Mouse (Mus musculus) retina, embryonic 14.5 days (tissue): ENCODE measurements around the gene 4930522H14Rik.
A peak's percentile ranks its signal among the peaks of the same experiment; 100 is the strongest.

Experiments
- DNase-seq: peaks from one replicate; pipeline ENCODE4 v3.0.0-alpha.2; 2015; ENCODE audit warnings: low spot score

Gene 4930522H14Rik

DNA sequence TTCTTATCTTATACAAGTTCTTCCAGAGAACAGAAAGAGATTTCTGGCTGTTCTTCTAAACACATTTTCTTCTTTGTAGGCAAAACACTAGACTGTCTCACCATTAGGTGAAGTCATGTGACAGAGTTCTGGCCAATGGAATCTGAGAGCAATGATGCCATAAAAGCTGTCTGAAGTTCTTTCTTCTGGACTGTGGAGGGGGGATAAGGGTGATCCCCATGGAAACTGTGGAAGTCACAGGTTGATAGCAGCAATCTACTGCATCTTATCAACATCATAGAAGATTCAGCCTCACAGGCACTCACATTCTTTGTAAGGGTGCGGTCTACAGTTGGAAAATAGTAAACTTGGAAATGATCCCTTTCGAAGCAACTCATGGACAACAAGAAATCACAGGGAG lies at the start of gene 4930522H14Rik:
TSS of gene 4930522H14Rik (minus strand) at position 187 of the 400 bp plus-strand sequence.
- no peak for DNase-seq

DNA sequence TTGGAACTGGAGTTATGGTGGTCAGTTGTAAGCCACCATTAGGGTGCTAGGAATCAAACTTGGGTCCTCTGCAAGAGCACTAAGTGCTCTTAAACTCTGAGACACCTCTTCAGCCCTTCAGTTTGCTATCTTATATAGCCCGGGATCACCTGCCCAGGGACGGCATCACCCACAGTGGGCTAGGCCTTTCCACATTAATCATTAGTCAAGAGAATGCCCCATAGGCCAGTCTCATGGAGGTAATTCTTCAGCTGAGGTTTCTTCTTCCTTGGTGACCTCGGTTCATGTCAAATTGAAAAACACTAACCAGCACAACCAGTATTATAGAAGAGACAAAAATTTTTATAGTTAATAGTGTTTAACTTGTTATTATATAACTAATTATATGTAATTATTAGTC lies 47.3 kb upstream of the 4930522H14Rik start:
- no peak for DNase-seq

DNA sequence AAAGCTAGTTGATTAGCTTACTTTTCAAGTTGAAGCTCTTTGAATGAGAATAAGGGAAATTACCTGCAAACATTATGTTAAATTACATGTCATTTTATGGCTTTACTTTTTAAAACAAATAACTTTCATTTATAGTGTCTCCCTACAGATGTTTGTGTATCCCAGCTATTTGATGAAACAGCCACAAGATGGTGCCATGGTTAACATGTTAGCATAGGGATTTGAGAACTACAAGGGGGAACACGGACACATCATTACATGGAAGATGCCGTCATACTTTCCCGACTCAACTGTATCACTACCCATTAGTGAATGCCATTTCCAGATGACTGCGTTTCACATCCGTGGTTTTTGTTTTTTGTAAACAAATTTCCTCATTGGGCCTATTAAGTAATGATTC lies 45.8 kb upstream of the 4930522H14Rik start:
- peak; percentile 9 for DNase-seq

DNA sequence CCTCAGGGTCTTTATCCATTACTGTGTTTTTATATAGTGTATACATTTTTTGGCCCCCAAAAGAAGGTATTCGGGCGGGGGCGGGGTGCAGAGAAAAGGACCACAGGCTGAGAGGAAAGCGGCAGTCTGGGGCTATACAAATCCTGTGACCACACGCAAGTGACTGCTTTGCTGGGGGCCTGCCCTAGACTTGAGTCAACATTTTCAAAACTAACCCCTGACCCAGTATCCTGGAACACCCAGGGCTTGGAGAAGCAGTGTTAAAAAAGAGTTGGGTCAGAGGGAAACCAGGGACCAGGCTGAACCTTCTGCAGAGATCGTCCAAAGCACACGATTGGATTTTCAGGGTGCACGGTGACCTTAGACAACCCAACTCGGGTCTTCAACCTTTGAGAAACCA lies 43.7 kb upstream of the 4930522H14Rik start:
- DNase-seq, result no peak

DNA sequence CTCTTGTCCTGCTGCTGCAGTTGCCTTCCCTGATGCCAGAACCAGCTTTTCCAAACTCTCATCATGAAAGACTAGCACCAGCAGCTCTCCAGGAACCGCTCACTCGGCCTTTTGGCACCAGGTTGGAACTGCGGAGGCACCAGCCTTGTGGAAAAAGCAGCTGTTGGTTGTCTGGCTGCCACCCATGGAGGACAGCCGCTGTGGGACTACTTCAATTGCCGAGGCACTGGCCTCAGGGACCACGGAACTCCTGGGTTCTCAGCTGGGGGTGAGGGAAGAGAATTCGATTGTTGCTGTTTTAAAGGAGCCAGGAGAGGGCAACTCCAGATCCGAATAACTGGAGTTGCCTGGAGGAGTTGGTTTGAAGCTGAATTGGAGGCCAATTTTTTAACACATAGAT lies 43.2 kb upstream of the 4930522H14Rik start:
- DNase-seq, result no peak

DNA sequence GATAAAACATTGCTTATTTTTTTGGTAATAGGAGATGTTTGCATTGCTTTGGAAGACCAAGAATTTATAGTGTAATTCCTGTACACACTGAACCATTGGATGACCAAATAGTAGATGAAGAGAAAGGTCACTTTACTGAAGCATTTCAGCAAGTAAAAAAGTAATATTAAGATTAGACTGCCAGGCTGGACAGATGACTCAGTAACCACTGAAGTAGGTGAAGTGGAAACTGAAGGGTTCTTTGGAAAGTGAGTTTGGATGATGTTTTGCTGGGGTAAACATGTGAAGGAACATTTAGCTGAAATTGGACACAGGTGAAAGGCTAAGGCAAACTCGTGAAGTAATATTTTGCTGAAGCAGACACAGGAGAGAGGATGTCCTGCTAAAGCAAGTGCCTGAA lies 41.5 kb upstream of the 4930522H14Rik start:
- DNase-seq, result no peak

DNA sequence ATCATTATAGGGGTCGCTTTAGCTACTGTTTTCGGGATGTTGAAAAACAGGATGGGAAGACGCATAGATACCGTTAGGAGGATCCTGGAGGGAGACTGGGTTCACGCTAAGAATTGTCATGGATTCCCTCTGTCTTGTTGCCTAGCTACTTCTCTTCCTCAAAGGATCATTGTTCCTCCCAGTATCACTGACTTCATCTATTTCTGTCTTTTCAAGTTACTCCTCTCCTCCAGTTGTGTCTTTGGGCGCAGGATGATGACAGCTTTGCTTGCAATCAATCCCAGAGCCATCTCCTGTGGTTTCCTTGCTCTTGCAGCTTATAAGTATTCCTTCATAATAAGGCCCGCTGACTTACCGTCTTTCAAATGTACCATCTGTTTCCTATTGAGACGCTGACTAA lies 38.3 kb upstream of the 4930522H14Rik start:
- no peak for DNase-seq

DNA sequence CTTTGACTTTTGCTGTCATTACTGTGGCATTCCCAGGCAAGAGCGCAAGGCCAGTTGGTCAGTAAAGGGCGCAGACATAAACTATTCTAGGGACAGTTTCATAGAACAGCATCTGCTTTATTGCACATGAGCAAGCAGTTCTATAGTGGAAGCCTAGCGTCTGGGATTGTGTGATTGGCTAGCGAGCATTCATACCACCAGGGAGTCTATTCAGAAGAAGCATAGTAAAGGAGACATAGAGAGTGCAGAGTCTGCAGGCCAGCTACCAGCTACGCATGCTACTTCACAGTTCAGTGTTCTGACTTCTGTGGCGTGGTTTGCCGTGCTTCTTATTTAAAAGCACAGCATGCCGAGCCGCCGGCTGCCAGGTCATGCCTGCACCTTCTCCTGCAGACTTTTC lies 37.9 kb upstream of the 4930522H14Rik start:
- no peak for DNase-seq

DNA sequence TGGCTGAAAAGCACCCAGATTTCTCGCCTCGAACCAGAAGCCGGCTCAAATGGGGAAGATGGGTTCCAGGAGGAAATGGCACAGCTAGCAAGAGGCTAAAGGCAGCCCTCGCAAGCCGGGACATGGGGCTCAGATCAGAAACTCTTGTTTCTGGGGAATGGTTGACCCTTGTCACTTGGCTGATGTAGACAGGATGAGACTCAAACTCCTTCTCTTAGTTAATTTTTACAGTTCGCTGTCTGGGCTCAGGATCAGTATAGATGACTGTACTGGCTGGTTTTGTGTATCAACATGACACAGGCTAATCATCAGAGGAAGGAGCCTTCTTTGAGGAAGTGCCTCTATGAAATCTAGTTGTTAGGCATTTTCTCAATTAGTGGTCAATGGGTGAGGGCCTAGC lies 33.6 kb upstream of the 4930522H14Rik start:
- no peak for DNase-seq

DNA sequence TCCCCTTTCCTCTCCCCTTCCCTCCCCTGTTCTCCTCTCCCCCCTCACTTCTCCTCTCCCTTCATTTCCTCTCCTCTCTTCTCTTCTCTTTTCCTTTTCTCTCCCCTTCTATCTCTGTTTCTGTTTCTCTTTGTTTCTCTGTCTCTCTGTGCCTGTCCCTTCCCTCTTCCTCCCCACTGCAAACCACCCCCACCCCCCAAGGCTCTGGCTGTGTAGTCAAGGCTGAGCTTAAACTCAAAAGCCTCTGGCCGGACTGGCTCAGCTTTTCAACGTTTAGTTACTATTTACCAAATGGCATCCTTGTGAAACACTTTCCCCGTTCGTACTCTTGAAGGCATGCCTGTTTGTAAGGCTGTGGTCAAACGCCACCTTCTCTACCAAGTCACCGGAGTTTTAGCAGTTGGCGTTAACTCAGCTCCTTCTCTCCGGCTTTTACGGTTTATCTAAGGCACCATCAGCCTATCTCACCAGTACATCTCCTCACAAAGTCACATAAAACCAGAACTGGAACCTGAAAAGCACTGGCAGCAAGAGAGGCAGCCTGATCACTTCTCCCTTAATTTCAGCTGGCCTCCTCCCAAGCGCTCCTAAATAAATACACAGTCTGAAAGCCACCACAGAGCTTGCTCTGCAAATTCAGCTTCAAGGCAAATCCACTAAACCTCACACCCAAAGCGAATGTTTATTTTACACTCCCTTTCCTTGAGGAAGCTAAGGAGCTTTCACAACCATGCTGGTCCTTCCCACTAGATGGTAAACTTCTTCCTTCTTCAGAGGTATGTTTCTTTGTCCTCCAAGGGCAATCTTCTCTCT lies 19.4 kb upstream of the 4930522H14Rik start:
- no peak for DNase-seq

DNA sequence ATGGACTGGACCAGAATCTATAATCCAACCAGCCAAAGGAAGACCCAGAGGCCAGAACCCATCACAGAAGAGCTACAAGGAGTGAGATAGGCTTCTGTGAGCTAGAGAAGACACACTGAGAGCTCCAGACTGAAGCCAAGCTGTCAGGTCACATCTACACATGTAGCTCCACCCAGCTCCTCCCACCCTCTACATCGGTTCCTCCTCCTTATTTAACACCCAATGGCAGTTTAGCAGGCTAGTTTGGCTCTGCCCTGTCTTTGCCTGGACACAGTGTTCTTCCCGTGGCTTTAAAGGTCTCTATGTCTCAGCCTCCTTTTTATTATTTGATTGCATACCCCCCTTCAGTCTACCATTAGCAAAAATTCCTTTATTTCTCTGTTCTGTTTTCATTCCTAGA lies 16.2 kb upstream of the 4930522H14Rik start:
- DNase-seq, result no peak

DNA sequence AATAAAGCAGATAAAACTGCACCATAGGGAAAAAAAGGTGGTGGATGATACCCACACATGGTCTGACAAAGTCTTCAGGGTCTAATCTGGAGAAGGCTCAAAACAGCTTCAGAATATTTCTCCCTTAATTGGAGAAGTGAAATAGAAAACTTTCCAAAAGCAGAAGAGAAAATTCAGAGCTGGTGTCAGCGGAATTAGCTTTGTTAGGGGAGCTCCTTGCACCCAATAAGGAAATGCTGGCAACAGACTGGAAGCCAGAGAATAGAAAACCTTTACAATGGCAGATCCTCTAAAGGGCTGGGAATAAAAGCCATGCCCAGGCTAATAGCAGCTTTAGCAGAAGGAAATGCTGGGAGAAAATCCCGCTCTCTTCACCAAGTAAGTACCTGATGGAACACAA lies 15.4 kb upstream of the 4930522H14Rik start:
- DNase-seq, result no peak

DNA sequence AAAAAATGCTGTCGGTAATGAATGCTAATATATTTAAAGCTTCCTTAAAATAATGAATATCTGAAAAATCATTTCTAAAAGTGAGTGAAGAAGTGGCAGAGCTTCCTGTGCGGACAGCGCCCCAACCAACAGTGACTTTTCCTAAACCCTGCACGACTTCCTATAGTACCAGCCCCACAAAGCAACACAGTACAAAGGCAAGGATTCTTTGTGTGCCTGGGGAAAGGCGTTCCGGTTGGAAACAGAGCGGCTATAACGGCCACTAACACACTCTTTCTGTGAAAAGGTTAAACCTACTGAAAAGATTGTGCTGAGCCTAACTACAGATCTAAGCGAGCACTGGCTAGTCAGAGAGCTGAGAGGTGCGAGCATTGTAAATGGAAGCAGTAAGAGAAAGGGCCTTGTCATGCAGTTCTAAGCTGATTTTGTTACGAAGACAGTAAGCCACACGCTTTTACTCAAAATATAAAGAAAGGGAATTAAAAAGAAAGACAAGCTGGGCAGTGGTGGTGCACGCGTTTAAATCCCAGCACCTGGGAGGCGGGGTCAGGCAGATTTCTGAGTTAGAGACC lies 766 bp downstream of the 4930522H14Rik start:
- no peak for DNase-seq

DNA sequence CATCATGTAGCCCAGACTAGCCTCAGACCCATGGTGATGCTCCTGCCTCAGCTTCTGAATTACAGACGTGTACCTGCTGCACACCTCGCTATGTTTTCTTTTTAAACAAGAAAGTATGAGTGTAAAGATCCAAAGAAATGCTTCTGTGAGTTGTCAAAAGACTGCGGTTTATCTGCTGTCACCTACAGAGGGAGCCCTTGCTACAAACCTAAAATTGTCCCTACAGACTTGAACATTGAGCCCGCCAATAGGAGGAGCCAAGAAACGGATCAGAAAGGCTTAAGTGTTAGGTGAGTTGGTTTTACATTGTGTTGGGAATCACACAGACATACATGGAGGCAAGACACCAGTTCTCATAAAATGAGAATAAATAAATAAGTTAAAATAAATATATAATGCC lies 26.2 kb downstream of the 4930522H14Rik start:
- DNase-seq, result peak; percentile 78

DNA sequence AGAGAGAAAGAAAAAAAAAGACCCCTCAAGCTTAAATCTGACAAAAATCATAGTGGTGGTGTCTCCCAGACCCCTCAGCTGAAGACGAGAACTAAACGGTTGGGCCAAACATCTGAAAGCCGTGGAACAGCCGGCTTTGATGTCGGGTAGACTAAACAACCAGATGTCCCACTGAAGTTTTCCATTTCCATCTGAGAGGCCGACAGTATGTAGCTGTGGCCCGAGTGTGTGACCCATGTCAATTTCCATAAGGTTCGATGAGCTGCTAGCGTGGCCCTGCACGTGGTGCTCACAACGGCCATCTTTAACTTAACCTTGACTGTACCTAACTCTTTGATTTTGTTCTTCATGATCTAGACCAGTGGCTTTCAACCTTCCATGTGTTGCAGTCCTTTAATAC lies 32.6 kb downstream of the 4930522H14Rik start:
- no peak for DNase-seq

DNA sequence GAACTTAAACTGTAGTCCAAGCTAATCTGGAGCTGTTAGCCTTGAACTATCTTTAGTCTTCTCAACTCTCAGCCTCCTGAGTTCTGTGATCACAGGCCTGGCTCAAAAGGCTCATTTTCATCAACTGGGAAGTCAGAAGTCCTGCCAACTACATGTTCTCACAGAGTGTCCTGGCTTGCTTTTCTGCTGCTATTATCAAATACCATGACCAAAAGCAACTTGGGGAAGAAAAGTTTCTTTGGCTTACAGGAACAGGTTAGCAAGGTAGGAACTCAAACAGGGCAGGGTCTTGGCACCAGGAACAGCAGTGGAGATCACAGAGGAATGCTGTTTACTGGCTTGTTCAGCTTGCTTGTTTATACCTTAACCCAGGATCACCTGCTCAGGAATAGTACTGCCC lies 37.5 kb downstream of the 4930522H14Rik start:
- no peak for DNase-seq

DNA sequence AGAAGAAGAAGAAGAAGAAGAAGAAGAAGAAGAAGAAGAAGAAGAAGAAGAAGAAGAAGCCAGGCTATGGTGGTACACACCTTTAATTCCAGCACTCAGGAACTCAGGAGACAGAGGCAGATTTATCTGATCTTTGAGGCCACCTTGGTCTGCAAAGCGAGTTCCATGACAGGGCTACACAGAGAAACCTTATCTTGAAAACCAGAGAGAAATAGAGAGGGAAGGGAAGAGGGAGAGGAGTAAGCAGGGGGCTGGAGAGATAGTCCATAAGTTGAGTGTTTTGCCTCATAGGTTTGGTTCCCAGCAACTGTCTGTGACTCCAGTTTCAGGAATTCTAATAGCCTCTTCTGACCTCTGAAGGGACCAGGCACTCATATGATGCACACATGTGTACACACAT lies 42.3 kb downstream of the 4930522H14Rik start:
- no peak for DNase-seq

DNA sequence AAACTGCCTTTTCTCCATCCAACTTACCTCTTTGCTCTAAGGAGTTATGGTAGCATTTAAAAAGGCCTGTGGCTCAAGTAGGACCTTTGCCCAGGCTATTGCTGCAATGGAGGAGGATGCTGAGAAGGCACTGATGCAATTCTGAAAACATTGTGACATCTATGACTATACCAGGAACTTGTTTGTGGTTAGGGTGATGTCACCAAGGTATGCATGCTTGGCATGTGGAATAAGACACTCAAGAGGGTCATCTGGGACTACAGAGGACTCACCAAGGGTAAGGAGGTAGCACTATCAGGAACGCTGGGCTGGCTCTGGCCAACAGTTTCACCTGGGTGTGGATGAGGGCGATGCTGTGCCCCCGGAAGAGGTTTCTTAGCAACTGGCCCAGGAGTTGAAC lies 46.5 kb downstream of the 4930522H14Rik start, which contains the start of gene Rnf11:
TSS of gene Rnf11 (minus strand) at position 108 of the 400 bp plus-strand sequence.
- DNase-seq, result no peak

DNA sequence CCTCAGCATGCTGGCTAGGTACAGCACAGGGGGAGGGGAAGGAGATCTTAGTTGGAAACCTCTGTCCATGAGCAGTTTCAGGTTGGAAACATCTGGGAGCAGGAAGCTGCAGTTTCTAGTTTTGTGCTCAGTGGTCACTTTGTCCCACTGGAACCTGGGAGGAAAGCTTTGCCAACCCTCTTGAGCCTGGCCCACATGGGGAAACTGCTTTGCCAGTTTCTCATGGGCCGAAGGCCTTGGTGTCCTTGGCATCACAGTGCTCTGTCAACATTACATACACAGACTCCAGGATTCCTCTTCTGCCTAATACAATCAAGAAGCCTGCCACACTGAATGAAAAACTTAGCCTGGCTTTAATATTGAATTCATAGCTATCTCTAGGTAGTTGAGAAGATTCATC lies 48.4 kb downstream of the 4930522H14Rik start:
- DNase-seq, result no peak

DNA sequence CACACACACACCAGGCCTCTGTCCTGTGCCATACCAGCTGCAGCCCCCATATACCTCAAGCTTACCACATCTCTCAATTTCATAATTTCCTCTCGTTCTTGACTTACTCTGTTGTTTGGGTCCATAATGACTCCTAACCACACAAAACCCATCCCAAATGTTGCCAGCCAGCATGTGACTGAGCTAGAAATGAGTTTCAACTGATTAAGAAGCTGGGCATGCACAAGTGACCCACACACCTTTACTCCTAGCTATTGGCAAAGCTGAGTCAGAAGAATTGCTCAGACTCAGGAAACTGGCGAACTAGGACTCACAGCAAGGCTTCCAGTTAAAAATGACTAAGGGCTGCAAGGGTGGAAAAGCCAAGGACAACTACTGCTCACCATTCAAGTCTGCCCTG lies 49.7 kb downstream of the 4930522H14Rik start:
- no peak for DNase-seq

DNA sequence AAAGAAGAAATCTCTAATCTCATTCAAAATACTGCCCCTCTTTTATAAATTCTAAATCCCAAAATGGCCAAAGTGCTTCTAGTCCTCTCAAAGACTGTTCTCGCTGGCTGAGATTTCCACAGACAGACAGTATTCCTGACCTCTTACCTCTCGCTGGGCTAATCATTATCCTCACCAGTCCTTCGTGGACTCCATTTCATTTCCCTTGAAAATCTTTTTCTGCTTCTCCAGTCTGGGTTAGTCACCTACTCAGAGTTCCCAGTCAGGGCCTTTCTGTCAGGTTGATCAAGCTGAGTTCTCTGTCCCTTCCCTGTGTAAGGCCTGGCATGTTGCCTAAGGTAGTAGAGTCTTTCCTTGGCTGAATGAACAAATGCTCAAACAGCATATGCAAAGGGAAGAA lies 53.6 kb downstream of the 4930522H14Rik start:
- DNase-seq, result no peak

DNA sequence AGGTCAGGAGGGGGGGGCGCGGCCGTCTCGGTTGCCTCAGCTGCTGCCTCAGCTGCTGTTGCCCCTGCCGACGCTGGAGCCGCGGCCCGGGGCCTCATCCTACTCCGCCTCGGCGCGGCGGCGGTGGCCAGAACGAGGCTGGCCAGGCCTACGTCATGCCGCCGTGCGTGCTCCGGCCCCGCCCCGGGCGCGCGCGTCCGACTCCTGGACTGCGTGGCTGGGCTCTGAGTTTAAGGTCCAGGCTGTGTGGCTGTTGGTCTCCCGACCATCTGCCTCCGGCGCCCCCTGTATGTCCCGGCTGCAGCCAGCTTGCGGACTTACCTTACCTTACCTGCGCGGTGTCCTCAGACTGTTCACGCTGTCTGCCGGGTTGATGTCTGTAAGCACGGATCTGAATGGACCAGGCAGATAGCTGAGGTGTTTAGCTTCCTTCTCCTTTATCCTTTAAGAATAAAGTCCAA lies 54.5 kb downstream of the 4930522H14Rik start:
- DNase-seq, result peak; percentile 94
